Mouse (Mus musculus) liver, embryonic 16.5 days (tissue): ENCODE measurements around the gene Wnt3a. TPM values are rescaled to one million over a fixed set of nuclear protein-coding genes. Genes with fewer than 3 reads are reported as not detected.
A peak's percentile ranks its signal among the peaks of the same experiment; 100 is the strongest.

Experiments
- ATAC-seq: fragments of 200-750 bp; cut with Nextera tagmentation; 2 replicates; pipeline ENCODE4 v1.8.0; 2017; ENCODE audit warnings: low read depth, mild to moderate bottlenecking, moderate number of reproducible peaks, moderate library complexity
- H3K27ac ChIP-seq: fragments of 300-500 bp; sonication (generic); 2 replicates; pipeline ENCODE4 v1.5.1; 2014; ENCODE audit warnings: mild to moderate bottlenecking, low read length
- H3K27me3 ChIP-seq: fragments of 300-500 bp; sonication (generic); 2 replicates; pipeline ENCODE4 v1.6.1; 2014; ENCODE audit warnings: low read depth, low read length, mixed read lengths; ENCODE audit not compliant: control insufficient read depth, insufficient read depth
- H3K36me3 ChIP-seq: fragments of 300-500 bp; sonication (generic); 2 replicates; pipeline ENCODE4 v1.6.1; 2014; ENCODE audit warnings: mild to moderate bottlenecking; ENCODE audit not compliant: control insufficient read depth, insufficient read depth
- H3K4me1 ChIP-seq: fragments of 300-500 bp; sonication (generic); 2 replicates; pipeline ENCODE4 v1.6.1; 2014; ENCODE audit warnings: low read depth, low read length, mixed read lengths; ENCODE audit not compliant: control insufficient read depth
- H3K4me2 ChIP-seq: fragments of 300-500 bp; sonication (generic); 2 replicates; pipeline ENCODE4 v1.6.1; 2014; ENCODE audit warnings: low read depth, low read length, mixed read lengths
- H3K4me3 ChIP-seq: fragments of 300-500 bp; sonication (generic); 2 replicates; pipeline ENCODE4 v1.5.1; 2014; ENCODE audit warnings: low read depth, mild to moderate bottlenecking, low read length
- H3K9ac ChIP-seq: fragments of 300-500 bp; sonication (generic); 2 replicates; pipeline ENCODE4 v1.6.1; 2014; ENCODE audit warnings: low read depth, low read length
- H3K9me3 ChIP-seq: fragments of 300-500 bp; sonication (generic); replicated peaks from 2 replicates; pipeline ENCODE4 v1.6.1; 2016; ENCODE audit warnings: low read length; ENCODE audit not compliant: control insufficient read depth
- WGBS: fragments of 180-500 bp; shearing (Covaris S2); extraction: QIAGEN DNeasy Blood & Tissue Kit; methylation state at CpG from one replicate; pipeline ENCODE4 v1.1.7; 2014; ENCODE audit not compliant: insufficient replicate concordance; 5-methylcytosine and 5-hydroxymethylcytosine counted together
- polyA plus RNA-seq: library from polyadenylated mRNA; unstranded; fragments of >200 nt; fragmentation: Nextera tagmentation; extraction: Ambion mirVana; gene quantifications from 2 replicates; pipeline ENCODE4 v1.2.1, GENCODE M21; 2015

Gene Wnt3a
- polyA plus RNA-seq, 1 experiment from 2014 or later = not detected

GRCm38 (mm10) chr11:59260706-59261493 lies 29.7 kb downstream of the Wnt3a start:
- H3K9me3 ChIP-seq = no peaks in the 10 kb centered on the region
- H3K27me3 ChIP-seq = peaks cover 64% of the 10 kb centered on the region
- H3K9ac ChIP-seq = peak overlapping the region; percentile 55
- WGBS = 38% methylated on average over 10 of the region's 10 CpGs
- ATAC-seq = peak; percentile 99
- no peaks in the 10 kb centered on the region for H3K36me3 ChIP-seq
- H3K4me3 ChIP-seq = peak overlapping the region; percentile 24
- peak overlapping the region; percentile 62 for H3K4me2 ChIP-seq
- H3K4me1 ChIP-seq = peaks cover 44% of the 10 kb centered on the region
- H3K27ac ChIP-seq = peak overlapping the region; percentile 84

- Histone ChIP-seq H3K27me3 (peaks cover 58% of the 10 kb centered on the region), H3K9ac (no peak overlapping the region), H3K9me3 (no peaks in the 10 kb centered on the region), H3K4me1 (peaks cover 44% of the 10 kb centered on the region), H3K4me3 (no peak overlapping the region), H3K36me3 (no peaks in the 10 kb centered on the region), H3K27ac (no peak overlapping the region), H3K4me2 (no peak overlapping the region; the same call in 1 of the 2 replicates)
- WGBS = 35% methylated on average over 7 of the region's 7 CpGs
- no peak for ATAC-seq
Observed at GRCm38 (mm10) chr11:59259647-59260046, 30.9 kb downstream of the Wnt3a start.

- no peak overlapping the region for H3K4me3 ChIP-seq
- WGBS = 12% methylated on average over 10 of the region's 10 CpGs
- H3K36me3 ChIP-seq = no peaks in the 10 kb centered on the region
- peaks cover 60% of the 10 kb centered on the region for H3K27me3 ChIP-seq
- no peak overlapping the region for H3K9ac ChIP-seq
- no peak overlapping the region for H3K27ac ChIP-seq
- no peaks in the 10 kb centered on the region for H3K4me1 ChIP-seq
- ATAC-seq = no peak
- H3K4me2 ChIP-seq = no peak overlapping the region
- no peaks in the 10 kb centered on the region for H3K9me3 ChIP-seq
Observed at GRCm38 (mm10) chr11:59248101-59248500, 42.5 kb downstream of the Wnt3a start.

- H3K9me3 ChIP-seq = no peaks in the 10 kb centered on the region
- 18% methylated on average over 6 of the region's 6 CpGs for WGBS
- peaks cover under 1% of the 10 kb centered on the region; the same call in 1 of the 2 replicates for H3K4me1 ChIP-seq
- no peak overlapping the region for H3K4me2 ChIP-seq
- H3K9ac ChIP-seq = no peak overlapping the region
- H3K27me3 ChIP-seq = peaks cover 52% of the 10 kb centered on the region
- no peak overlapping the region for H3K4me3 ChIP-seq
- no peak overlapping the region for H3K27ac ChIP-seq
- H3K36me3 ChIP-seq = no peaks in the 10 kb centered on the region
- no peak for ATAC-seq
Observed at GRCm38 (mm10) chr11:59243856-59244255, 46.7 kb downstream of the Wnt3a start.

GRCm38 (mm10) chr11:59241841-59242240 lies 48.7 kb downstream of the Wnt3a start:
- Histone ChIP-seq H3K9ac (no peak overlapping the region), H3K27me3 (peaks cover 36% of the 10 kb centered on the region), H3K27ac (no peak overlapping the region), H3K4me2 (no peak overlapping the region), H3K9me3 (no peaks in the 10 kb centered on the region), H3K4me3 (no peak overlapping the region), H3K4me1 (peaks cover 2% of the 10 kb centered on the region; the same call in 1 of the 2 replicates), H3K36me3 (no peaks in the 10 kb centered on the region)
- ATAC-seq = no peak
- 16% methylated on average over 3 of the region's 3 CpGs for WGBS

GRCm38 (mm10) chr11:59239796-59240195 lies 50.8 kb downstream of the Wnt3a start:
- Histone ChIP-seq H3K27ac (no peak overlapping the region), H3K4me2 (no peak overlapping the region), H3K9ac (no peak overlapping the region), H3K36me3 (no peaks in the 10 kb centered on the region), H3K4me1 (peaks cover 2% of the 10 kb centered on the region; the same call in 1 of the 2 replicates), H3K4me3 (no peak overlapping the region), H3K9me3 (no peaks in the 10 kb centered on the region), H3K27me3 (peaks cover 35% of the 10 kb centered on the region)
- 64% methylated on average over 4 of the region's 4 CpGs for WGBS
- no peak for ATAC-seq

- Histone ChIP-seq H3K27ac (no peak overlapping the region), H3K4me3 (no peak overlapping the region), H3K4me1 (peaks cover 2% of the 10 kb centered on the region; the same call in 1 of the 2 replicates), H3K27me3 (peaks cover 35% of the 10 kb centered on the region), H3K9me3 (no peaks in the 10 kb centered on the region), H3K9ac (no peak overlapping the region), H3K4me2 (no peak overlapping the region), H3K36me3 (no peaks in the 10 kb centered on the region)
- WGBS = 47% methylated on average over 4 of the region's 4 CpGs
- no peak for ATAC-seq
Observed at GRCm38 (mm10) chr11:59239428-59239785, 51.1 kb downstream of the Wnt3a start.

GRCm38 (mm10) chr11:59238525-59239427 lies 51.8 kb downstream of the Wnt3a start:
- ATAC-seq = peak; percentile 78
- no peak overlapping the region for H3K4me3 ChIP-seq
- 5% methylated on average over 14 of the region's 15 CpGs for WGBS
- no peaks in the 10 kb centered on the region for H3K36me3 ChIP-seq
- peaks cover 35% of the 10 kb centered on the region for H3K27me3 ChIP-seq
- no peaks in the 10 kb centered on the region for H3K9me3 ChIP-seq
- H3K27ac ChIP-seq = no peak overlapping the region
- H3K4me1 ChIP-seq = peaks cover 2% of the 10 kb centered on the region; the same call in 1 of the 2 replicates
- H3K4me2 ChIP-seq = no peak overlapping the region
- H3K9ac ChIP-seq = no peak overlapping the region
